Mouse (Mus musculus): ENCODE results near the gene Phox2a.
A peak's percentile ranks its signal among the peaks of the same experiment; 100 is the strongest.

Phox2a gene

GRCm38 (mm10) chr7:101817861-101818401 is at the start of gene Phox2a:
Phox2a (plus strand) TSS chr7:101818313.
- DNase-seq (ENCODE audit: low read depth, low spot score) = no peak

DNA sequence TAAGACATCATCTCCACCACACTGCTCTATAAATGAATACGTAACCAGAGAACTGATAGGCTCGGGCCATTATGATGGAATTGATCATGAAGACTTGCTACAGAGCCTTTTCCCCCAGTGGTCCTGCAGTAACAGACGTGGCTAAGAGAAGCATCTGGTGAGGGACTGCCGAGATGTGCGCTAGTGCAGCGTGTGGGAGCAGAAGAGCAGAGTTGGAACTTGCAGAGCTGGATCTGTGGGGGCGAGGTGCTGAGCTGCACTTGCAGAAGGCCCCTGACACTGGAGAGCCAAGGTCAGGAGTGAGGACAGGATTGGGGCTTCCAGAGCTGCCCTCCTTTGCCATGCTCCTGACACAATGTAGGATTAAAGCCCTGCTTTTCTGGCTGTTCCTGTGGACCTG is 48.1 kb upstream of the Phox2a start:
- DNase-seq (ENCODE audit: low read depth, low spot score) = peak; percentile 41

- no peak for DNase-seq (ENCODE audit: low read depth, low spot score)
These were observed 46.5 kb upstream of the Phox2a start for GRCm38 (mm10) chr7:101771604-101772003.

- DNase-seq (ENCODE audit: low read depth, low spot score) = no peak
These were observed 45.4 kb upstream of the Phox2a start for GRCm38 (mm10) chr7:101772687-101773086.

GRCm38 (mm10) chr7:101777053-101777452 is 41.1 kb upstream of the Phox2a start:
- no peak for DNase-seq (ENCODE audit: low read depth, low spot score)

DNA sequence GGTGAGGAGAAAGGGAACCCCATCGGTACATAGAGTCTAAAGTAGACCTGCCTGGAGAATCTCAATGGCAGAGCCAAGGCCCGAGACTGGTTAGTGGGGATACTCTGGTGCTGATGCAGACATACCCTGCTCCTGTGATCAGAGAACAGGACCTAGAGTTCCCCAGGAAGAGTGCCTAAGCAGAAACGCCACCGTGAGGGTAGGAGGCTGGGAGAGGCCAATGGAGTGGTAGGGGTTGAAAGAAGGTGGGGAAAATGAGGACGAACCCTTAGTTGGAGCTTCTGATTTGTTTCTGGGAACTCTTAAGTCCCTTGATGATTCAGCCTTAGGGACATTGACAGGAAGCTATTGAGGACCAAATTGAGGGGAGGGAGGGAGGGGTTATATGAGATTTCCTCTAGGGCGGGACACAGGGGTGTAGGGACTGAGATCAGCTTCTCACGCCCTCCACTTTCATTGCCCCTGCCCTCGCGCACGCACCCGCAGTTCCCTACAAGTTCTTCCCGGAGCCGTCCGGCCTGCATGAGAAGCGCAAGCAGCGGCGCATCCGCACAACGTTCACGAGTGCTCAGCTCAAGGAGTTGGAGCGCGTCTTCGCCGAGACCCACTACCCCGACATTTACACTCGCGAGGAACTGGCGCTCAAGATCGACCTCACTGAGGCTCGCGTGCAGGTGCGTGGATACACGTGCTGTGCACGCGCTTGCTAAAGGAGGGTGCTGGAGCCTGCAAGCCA is 2.4 kb downstream of the Phox2a start:
- no peak for DNase-seq (ENCODE audit: low read depth, low spot score)

- DNase-seq (ENCODE audit: low read depth, low spot score) = no peak
These were observed 3.7 kb downstream of the Phox2a start for GRCm38 (mm10) chr7:101821571-101822501.

DNA sequence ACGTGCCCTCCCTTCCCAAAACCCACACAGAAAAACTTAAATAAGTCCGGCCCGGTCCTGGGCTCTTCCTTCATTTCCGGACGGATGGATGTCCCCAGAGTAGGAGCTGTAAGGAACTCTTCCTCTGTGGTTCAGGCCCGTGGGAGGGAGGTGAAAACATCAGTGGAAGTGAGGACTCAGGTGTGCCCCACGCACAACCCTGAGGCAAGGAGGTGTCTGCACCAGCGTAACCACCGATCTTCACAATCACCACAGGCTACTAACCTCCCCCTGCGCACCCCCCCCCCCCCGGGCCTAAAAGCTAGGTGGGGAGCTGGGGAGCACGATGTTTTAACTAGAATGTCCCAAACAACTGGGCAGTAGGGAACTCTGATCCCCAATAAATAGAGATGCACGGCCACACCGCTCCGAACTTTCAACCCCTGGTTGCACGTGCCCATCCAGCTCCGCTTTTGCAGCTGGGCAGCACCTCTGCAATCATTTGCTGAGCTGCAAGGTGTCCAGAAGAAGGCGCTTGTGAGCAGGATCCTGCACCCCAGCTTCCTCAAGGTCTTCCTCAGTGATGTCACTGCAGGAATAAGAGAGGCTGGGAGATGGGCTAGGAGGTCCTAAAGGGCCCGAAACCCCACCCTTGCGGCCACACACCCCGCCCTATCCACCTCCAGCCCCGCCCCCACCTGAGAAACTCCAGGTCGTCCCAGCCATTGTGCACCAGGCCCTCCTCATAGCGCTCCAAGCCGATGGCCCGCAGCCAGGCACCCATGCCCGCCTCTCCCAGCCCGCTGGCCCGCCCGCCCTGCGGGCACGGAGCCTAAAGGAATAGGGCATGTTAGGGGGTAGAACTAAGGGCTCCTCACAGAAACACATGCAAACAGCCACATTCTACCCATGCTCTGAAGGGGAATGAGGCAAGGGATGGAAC is 5.0 kb downstream of the Phox2a start:
- no peak for DNase-seq (ENCODE audit: low read depth, low spot score)

DNA sequence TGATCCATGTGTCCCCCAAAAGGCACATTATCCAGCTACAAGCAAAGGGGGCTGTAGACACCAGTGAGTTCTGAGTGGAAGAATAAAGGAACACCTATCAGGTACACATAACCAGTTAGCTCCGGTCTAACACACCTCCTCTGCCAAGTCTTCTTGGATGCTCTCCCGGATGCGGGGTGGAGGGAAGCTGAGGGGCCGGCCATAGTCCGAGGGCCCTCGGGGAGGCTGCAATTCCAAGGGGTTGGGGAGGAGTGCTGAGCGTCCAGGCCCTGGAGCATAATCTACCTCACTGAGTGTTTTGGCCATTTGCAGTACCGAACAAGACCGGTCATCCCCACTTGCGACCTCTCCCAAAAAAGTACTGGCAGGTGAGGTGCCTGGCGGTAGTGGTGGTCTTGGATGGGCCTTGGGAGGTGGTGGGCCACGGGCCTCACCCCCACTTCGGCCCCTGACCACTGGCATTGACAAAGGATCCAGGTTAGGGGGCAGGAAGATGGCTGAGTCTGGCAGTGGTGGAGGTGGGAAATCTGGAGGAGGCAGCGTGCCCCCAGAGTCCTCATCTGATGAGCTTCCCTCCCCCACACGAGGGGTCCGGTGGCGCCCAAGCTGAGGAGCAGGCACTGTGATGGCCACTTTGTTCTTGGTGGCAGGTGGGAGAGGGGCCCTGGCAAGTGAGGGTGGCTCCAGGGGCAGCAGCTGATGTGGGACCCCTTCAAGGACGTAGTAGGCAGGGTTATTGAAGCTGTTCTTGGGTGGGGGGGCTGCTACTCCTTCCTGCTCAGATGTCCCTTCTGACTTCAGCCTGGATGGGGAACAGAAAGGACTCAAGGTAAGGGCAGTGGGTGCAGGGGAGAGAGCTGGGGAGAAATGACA is 5.9 kb downstream of the Phox2a start:
- no peak for DNase-seq (ENCODE audit: low read depth, low spot score)

- no peak for DNase-seq (ENCODE audit: low read depth, low spot score)
These were observed 12.3 kb downstream of the Phox2a start for GRCm38 (mm10) chr7:101830373-101830772.

GRCm38 (mm10) chr7:101831437-101831836 is 13.3 kb downstream of the Phox2a start:
- DNase-seq (ENCODE audit: low read depth, low spot score) = no peak

- DNase-seq (ENCODE audit: low read depth, low spot score) = no peak
These were observed 14.3 kb downstream of the Phox2a start for GRCm38 (mm10) chr7:101832372-101832771.

GRCm38 (mm10) chr7:101833352-101833751 is 15.2 kb downstream of the Phox2a start:
- no peak for DNase-seq (ENCODE audit: low read depth, low spot score)

- no peak for DNase-seq (ENCODE audit: low read depth, low spot score)
These were observed 15.9 kb downstream of the Phox2a start for GRCm38 (mm10) chr7:101833916-101834584.

DNA sequence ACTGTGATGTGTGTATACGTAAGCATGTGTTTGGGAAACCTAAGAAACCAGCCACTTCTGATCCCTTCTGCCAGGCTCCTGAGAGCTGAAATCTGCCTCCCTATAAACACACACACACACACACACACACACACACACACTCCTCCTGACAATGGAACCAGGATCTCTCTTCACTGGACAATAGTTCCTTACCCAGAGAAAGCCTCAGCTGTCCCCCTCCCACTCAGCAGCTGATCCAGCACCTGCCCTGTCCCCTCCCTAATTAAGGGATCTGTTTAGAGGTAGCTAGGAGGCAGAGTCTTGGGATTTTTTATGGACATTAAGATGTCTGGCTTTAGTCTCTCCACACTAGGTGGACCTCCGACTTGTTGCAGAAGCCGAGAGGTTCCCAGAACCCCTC is 16.8 kb downstream of the Phox2a start:
- no peak for DNase-seq (ENCODE audit: low read depth, low spot score)

DNA sequence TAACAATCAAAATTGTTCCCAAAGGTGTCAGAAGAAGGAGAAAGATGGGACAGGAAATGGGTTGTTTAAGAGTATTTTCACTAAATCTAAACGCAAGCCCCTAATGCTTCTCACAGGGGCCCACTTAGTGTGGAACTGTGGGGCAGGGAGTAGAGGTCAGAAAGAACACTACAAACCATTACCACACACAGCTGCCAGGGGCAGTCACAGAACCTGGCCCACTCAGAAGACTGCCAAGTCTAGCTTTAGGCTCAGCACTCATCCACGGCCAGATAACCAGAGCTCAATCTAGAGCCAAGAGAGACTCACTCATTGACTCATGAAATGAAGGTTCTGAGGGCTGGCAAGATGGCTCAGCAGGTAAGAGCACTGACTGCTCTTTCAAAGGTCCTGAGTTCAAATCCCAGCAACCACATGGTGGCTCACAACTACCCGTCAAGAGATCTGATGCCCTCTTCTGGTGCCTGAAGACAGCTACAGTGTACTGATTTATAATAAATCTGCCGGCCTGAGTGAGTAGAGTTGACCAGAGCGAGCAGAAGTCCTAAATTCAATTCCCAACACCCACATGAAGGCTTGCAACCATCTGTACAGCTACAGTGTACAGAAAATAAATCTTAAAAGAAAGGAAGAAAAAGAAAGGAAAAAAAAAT is 17.5 kb downstream of the Phox2a start:
- no peak for DNase-seq (ENCODE audit: low read depth, low spot score)

GRCm38 (mm10) chr7:101836271-101837153 is 18.4 kb downstream of the Phox2a start:
- DNase-seq (ENCODE audit: low read depth, low spot score) = no peak

- no peak for DNase-seq (ENCODE audit: low read depth, low spot score)
These were observed 19.1 kb downstream of the Phox2a start for GRCm38 (mm10) chr7:101837154-101837605.

Data from telencephalon, adult 2 months (tissue).